Mouse (Mus musculus): ENCODE data around the gene 1600014C10Rik.

1600014C10Rik gene

GRCm38 (mm10) chr7:38214473-38215214 is 31.6 kb downstream of the 1600014C10Rik start:
- no peak for DNase-seq (ENCODE audit: low spot score in 2 of 2)

DNA sequence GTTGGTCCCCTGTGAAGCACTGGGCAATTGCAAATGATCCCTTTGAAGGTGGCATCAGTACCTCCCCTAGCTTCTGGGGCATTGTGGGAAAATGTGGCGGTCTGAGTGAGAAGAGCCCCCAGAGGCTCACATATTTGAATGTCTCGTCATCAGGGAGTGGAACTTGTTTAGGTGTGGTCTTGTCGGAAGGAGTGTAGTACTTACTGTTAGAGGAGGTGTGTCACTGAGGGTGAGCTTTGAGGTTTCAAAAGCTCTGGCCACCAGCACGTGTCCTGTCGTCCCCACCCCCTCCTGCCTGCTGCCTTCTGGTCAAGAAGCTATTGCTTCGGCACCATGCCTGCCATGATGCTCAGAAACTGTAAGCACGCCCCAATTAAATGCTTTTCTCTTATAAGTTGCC is 32.3 kb downstream of the 1600014C10Rik start:
- no peak for DNase-seq (ENCODE audit: low spot score in 2 of 2)

DNA sequence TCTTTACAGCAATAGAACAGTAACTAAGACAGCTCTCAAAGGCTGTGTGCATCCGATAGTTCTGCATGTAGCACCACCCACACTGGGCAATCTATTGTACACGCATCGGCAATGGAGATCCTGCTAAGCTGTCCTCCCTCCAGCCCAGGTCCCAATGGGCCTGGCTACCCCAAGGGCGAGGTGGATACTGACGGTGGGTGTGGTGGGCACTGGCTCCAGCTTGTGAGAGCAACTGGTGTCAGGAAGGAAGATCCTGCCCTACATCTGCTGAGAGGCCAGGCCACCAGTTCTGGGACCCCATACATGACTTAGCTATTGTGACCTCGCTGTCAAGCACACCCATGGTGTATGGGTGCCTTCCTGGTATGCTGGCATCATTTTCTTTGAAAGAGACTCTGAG is 32.7 kb downstream of the 1600014C10Rik start:
- DNase-seq (ENCODE audit: low spot score in 2 of 2), result no peak

DNA sequence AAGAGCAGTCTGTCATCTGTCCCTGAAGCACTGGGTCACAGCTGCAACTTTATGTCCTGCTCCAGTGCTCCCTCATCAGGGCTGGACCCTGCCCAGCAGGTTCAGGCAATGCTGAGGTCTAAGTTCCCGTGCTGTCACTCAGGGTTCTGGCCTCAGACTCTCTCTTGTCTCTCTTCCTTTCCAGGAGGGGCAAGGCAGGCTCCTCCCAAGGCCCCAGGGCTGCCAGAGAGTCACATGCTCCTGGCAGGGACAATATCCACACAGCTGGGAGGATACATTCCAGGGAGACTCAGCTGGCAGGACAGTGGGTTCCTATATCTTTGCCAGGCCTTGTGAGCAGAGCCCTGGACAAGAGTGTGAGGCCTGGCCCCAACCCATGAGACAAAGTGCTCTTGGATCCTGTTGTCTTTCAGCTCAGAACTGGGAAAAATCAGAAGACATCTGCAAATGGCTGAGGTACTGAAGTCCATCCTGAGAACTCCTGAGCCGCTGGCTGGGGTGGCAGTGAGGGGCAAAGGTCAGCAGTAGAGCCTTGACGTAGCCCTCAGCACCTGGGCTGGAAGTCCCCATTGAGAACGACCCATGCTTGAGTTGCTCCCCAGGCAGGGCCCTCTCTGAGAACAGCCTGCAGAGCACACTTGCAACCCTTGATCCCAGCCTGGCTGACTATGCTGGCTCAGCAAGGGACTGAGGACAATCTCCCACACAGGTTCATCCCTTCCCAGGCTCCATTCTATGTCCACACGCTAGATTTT is 34.6 kb downstream of the 1600014C10Rik start:
- DNase-seq (ENCODE audit: low spot score in 2 of 2), result peak; percentile 63 to 79

DNA sequence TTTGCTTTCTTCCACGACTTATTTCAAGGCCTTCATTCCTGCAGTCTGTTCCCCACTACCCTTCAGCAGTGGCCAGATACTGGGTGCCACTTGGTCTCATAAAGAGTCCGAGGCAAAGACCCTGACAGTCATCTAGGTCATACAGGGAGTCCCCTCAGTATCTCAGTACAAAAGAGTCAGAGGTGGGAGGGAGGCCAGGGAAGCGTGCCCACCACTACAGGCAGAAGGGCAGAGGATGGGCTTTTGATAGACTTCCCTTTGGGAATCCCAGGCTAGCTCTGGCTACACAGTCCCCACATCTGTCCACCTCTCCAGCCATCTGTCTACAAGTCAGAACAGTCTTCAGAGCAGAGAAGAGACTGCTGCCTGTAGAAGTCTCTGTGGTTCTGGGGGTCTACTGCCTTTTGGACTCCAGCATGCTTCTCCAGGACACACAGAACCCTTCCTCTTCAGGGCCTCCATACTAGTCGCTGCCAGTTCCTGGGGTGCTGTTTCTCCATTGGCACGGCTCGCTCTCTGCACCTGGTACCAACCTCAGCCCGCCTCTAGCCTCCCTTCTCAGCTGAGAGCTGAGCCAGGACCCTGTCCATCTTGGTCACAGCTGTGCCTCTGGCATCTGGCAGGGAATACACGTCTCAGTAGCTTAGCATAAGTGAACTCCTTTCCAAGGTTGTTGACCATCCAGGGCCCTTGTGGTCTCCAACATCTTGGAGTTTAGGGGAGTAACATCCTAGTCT is 35.8 kb downstream of the 1600014C10Rik start:
- no peak for DNase-seq (ENCODE audit: low spot score in 2 of 2)

DNA sequence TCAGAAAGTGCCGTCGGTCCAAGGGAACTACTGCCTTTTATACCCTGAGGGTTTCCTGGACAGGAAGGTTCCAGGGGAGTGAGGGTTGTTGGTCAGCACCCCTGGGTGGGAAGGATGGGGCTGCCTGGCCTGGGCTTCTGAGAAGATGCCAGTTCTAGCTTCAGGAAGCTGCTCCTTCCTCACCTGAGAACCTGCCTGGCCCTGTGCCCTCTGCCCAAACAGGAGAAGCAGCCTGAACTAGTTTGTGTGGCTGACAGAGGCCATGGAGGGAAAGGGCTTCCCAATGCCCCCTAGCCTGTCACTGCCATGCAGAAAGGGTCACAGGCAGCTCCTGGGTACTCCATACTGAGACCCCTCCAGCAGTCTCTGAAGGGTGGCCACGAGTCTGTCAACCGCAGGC is 36.5 kb downstream of the 1600014C10Rik start:
- no peak for DNase-seq (ENCODE audit: low spot score in 2 of 2)

DNA sequence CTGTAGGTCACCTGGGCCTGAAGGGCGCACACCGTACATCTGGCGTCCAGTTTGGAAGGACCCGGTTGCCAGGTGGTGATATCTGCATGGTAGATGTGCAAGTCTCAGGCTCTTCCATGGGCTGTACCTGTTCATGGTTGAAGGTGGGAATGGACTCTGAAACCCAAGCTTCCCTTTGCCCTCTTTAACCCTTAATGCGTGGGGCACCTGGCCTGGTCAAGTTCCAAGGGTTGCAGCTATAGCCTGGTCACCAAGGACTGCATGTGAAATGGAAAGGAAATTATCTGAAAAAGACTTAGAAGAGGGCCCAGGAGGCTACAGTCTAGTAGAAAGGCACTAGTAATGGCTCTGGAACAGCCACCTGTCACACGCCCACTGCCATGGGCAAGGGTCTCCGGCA is 37.8 kb downstream of the 1600014C10Rik start:
- DNase-seq (ENCODE audit: low spot score in 2 of 2), result no peak

- DNase-seq (ENCODE audit: low spot score in 2 of 2), result no peak
Observed at GRCm38 (mm10) chr7:38224577-38225369, 41.8 kb downstream of the 1600014C10Rik start.

DNA sequence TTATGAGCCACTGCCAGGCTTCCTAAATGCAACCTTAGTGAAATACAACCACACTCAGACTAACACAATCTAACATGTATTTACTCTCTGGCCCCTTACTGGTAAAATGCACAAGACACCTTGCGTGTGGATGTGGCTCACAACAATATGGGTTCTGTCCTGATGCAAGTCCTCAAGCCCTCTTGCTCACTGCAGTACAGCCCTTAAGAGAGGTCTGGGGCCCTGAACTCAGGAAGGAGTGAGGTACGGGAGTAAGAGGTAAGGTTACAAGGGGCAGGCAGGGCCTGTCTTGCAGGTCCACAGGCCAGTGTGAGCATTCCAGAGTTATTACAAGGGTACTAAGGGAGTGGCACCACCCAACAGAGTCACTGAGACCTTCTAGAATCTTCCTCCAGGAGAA is 43.2 kb downstream of the 1600014C10Rik start:
- DNase-seq (ENCODE audit: low spot score in 2 of 2), result no peak

- peak; percentile 82 for DNase-seq (ENCODE audit: low spot score in 2 of 2)
Observed at GRCm38 (mm10) chr7:38227181-38227899, 44.3 kb downstream of the 1600014C10Rik start.

GRCm38 (mm10) chr7:38227900-38228298 is 44.9 kb downstream of the 1600014C10Rik start, which contains the start of gene Plekhf1:
Gene Plekhf1, minus strand, starts transcription at chr7:38228016.
- DNase-seq (ENCODE audit: low spot score in 2 of 2), result peak; percentile 92 to 96

- no peak for DNase-seq (ENCODE audit: low spot score in 2 of 2)
Observed at GRCm38 (mm10) chr7:38228329-38228728, 45.3 kb downstream of the 1600014C10Rik start.

DNA sequence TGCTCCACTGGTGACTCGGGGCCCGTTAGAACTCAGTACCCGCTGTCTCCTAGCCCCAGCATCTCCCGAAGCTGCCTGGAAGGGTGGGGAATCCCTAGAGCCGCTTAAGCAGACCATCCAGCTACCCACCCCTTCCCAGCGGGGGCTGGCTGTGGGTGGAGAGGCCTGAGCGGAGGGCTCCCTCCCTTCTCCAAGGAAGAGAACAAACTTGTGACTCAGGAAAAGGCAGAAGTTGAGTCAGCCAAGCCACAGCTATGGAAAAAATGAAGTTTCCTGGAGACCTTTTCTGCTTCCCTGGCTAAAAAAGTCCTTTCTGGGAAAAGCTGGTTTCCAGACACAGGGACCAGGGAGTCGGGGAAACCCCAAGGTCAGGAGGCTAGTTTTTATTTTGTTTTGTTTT is 47.3 kb downstream of the 1600014C10Rik start:
- DNase-seq (ENCODE audit: low spot score in 2 of 2), result no peak

- no peak for DNase-seq (ENCODE audit: low spot score in 2 of 2)
Observed at GRCm38 (mm10) chr7:38236400-38237105, 53.5 kb downstream of the 1600014C10Rik start.

GRCm38 (mm10) chr7:38237140-38237539 is 54.1 kb downstream of the 1600014C10Rik start:
- DNase-seq (ENCODE audit: low spot score in 2 of 2), result no peak

GRCm38 (mm10) chr7:38242417-38242816 is 59.4 kb downstream of the 1600014C10Rik start:
- no peak for DNase-seq (ENCODE audit: low spot score in 2 of 2)
